Mouse (Mus musculus) stomach, postnatal 0 days (tissue): ENCODE measurements around the gene 4930412O13Rik.

Source experiments
- CTCF ChIP-seq: IDR thresholded peaks from 2 replicates; pipeline ENCODE4 v1.5.1; 2016; ENCODE audit warnings: antibody characterized with exemption, low read depth, mild to moderate bottlenecking, moderate library complexity
- EP300 ChIP-seq: optimal IDR thresholded peaks from 2 replicates; pipeline ENCODE3; 2016; ENCODE audit warnings: antibody characterized with exemption

DNA sequence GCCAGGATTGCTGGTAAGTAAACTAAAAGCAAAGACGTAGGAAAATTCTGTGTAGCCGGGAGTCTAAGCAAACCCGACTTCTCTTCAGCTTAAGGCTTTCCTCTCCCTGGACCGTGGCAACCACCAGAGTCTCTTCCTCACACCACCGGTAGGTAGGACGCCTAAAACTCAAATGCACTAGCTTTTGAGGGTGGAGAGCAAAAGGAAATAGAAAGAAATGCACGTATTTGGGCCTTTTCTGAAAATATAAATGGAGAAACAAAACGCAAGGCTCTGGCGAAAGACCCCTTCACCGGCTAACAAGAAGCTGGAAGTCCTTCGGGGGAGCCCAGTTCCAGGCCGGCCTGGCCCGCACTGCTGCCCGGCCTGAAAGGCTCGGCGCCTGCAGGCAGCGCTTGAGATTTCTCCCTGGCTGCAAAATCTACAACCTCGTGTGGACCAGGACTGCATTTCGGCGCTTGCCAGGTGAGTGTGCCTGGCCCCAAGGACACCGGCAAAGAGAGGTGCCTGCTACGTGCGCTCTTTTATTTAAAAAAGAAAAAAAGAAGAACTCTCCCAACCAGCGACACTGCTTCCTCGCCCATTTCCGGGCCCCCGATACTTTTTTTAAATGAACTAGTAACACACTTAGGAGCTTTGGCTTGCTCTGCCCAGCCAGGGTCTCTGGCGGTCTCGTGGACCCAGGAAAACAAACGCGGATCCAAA, 4.3 kb upstream of the 4930412O13Rik start:
- TF ChIP-seq EP300 (no peak), CTCF (no peak)
